Mouse (Mus musculus) G1E (cell line): Measurements from ENCODE around the gene Nosip. TPM values are rescaled to one million over a fixed set of nuclear protein-coding genes. Genes with fewer than 3 reads are reported as not detected.

ENCODE experiments used
- ATAC-seq: 2 replicates; pipeline ENCODE4 v1.8.0; 2016; ENCODE audit warnings: mild to moderate bottlenecking; ENCODE audit not compliant: insufficient number of reproducible peaks, poor library complexity, low FRiP score, severe bottlenecking; ENCODE audit errors: extremely low read depth
- DNase-seq: peaks from one replicate; pipeline ENCODE4 v3.0.0; 2012; ENCODE audit warnings: low spot score
- H3K27me3 ChIP-seq: 2 replicates; pipeline ENCODE4 v1.6.1; 2012; ENCODE audit warnings: mild to moderate bottlenecking, low read length, inconsistent platforms; ENCODE audit not compliant: insufficient read depth
- H3K36me3 ChIP-seq: replicated peaks from 2 replicates; pipeline ENCODE3; 2012; ENCODE audit warnings: mild to moderate bottlenecking, inconsistent platforms
- H3K4me1 ChIP-seq: 2 replicates; pipeline ENCODE4 v1.6.1; 2012; ENCODE audit warnings: low read depth, low read length, inconsistent platforms, mixed read lengths; ENCODE audit not compliant: insufficient read depth
- H3K4me3 ChIP-seq: 2 replicates; pipeline ENCODE4 v1.5.1; 2012; ENCODE audit warnings: low read depth, mild to moderate bottlenecking, inconsistent platforms, low read length, moderate library complexity, mixed read lengths
- H3K9me3 ChIP-seq: replicated peaks from 2 replicates; pipeline ENCODE4 v1.6.1; 2012; ENCODE audit warnings: inconsistent platforms
- CTCF ChIP-seq: IDR thresholded peaks from 2 replicates; pipeline ENCODE4 v1.5.1; 2012; ENCODE audit warnings: low read depth, low read length, inconsistent platforms, mixed read lengths
- GATA1 ChIP-seq: IDR thresholded peaks from 2 replicates; pipeline ENCODE4 v1.6.1; 2012; ENCODE audit warnings: borderline replicate concordance, low read length, inconsistent platforms, mixed read lengths
- GATA2 ChIP-seq: IDR thresholded peaks from 2 replicates; pipeline ENCODE4 v1.6.1; 2012; ENCODE audit warnings: low read depth, low read length, inconsistent platforms, borderline replicate concordance
- POLR2AphosphoS5 ChIP-seq: IDR thresholded peaks from 2 replicates; pipeline ENCODE4 v1.6.1; 2012; ENCODE audit warnings: low read depth, low read length, inconsistent platforms; ENCODE audit not compliant: insufficient replicate concordance
- TAL1 ChIP-seq: conservative IDR thresholded peaks from 2 replicates; pipeline ENCODE4 v1.6.1; 2012; ENCODE audit warnings: low read depth, low read length, inconsistent platforms, mixed read lengths
- polyA plus RNA-seq: library from polyadenylated mRNA; stranded (reverse); fragments of >175 nt; gene quantifications from 2 replicates; pipeline ENCODE4 v1.2.3, GENCODE M21; 2012
- total RNA-seq, 2 experiments: library from RNA; stranded (forward) in 1 of 2; stranded (reverse) in 1 of 2; fragments of 200-1000 nt in 1 of 2; fragments of >200 nt in 1 of 2; fragmentation: Nextera tagmentation in 1 of 2; gene quantifications; 2 replicates each; pipeline ENCODE4 v1.2.3; 2014 to 2017

Gene Nosip
- total and polyA plus RNA-seq, 3 experiments = 43.6 to 110 (median 49.4) TPM

DNA sequence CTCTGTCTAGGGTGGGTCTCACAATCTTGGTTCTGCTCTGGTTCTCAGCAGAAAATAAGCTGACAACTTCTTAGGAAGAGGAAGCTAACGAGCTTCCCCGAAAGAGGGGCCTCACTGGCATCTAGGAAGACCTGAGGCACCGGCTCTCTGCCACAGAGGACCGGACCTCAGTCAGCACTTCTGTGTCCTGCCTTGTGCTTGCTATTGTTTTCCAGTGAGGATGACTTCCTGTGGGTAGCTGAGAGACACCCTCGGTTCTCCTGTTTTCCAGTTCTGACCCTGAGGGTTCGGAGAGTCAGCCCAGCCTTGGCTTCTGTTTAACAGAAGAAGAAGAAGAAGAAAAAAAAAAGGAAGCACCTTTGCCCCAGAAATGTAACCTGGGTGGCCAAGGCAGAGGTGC, 35.2 kb downstream of the Nosip start:
- peaks cover 34% of the 10 kb centered on the region for H3K4me1 ChIP-seq

DNA sequence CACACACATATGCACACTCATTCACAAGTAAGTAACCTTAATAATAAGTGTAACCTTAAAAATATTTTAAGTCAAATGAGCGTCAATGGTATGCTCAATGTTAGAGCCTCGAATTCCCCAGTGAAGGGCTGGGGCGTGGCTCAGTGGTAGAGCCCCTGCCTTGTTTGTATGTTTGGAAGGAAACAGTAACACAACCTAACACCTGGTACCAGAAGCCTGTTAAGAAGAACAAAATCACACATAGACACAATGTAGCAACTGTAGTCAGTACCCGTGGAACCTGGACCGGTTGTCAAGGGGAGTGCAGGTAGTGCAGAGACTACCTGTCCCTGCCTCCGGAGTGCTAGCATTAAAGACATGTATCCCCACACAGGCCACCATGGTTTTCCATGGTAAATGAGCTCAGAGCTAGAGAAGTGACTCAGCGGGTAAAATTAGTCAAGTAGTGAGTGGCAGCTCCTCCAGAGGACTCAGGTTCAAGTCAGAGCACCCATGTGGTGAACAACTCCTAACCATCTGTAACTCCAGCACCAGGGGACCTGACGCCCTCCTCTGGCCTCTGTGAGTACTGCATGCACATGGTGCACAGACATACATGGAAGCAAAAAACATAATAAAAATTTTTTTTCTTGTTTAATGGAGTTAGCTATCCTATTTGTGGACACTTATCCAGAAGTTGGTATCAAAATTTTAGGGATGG, 36.5 kb downstream of the Nosip start:
- H3K4me1 ChIP-seq = peaks cover 34% of the 10 kb centered on the region
- no peak overlapping the region for H3K4me3 ChIP-seq
- no peaks in the 10 kb centered on the region for H3K36me3 ChIP-seq
- H3K27me3 ChIP-seq = peaks cover 36% of the 10 kb centered on the region
- H3K9me3 ChIP-seq = no peaks in the 10 kb centered on the region
- DNase-seq = no peak
- no peak for TF ChIP-seq GATA2
- TF ChIP-seq POLR2AphosphoS5 = no peak
- no peak for TF ChIP-seq TAL1
- TF ChIP-seq GATA1 = no peak
- TF ChIP-seq CTCF = no peak
- no peak for ATAC-seq

More for the DNA sequence above, 35.2 kb downstream of the Nosip start:
- ATAC-seq = no peak
- no peak for TF ChIP-seq GATA2
- TF ChIP-seq POLR2AphosphoS5 = no peak
- no peak for TF ChIP-seq TAL1
- no peak for TF ChIP-seq GATA1
- TF ChIP-seq CTCF = no peak
- DNase-seq = peak; percentile 25
- H3K4me3 ChIP-seq = no peak overlapping the region
- H3K27me3 ChIP-seq = peaks cover 31% of the 10 kb centered on the region
- H3K36me3 ChIP-seq = no peaks in the 10 kb centered on the region
- H3K9me3 ChIP-seq = no peaks in the 10 kb centered on the region

DNA sequence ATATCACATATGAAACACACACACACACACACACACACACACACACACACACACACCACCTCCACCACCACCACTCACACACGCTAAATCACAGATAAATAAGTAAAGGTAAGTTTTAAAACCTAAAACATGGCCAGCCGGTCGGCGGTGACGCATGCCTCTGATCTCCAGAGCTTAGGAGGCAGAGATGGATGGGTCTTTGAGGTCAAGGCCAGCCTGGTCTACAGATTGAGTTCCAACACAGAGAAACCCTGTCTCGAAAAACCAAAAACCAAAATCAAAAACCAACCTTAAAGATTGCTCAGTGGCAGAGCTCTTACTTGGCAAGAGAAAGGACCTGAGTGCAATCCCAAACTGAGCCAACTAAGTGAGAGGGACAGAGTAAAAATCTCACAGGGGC, 37.8 kb downstream of the Nosip start:
- Histone ChIP-seq H3K27me3 (peaks cover 41% of the 10 kb centered on the region), H3K4me3 (no peak overlapping the region), H3K4me1 (peaks cover 26% of the 10 kb centered on the region), H3K9me3 (no peaks in the 10 kb centered on the region), H3K36me3 (no peaks in the 10 kb centered on the region)
- TF ChIP-seq CTCF = no peak
- no peak for TF ChIP-seq POLR2AphosphoS5
- TF ChIP-seq GATA1 = no peak
- TF ChIP-seq TAL1 = no peak
- no peak for TF ChIP-seq GATA2
- DNase-seq (no peak), ATAC-seq (no peak)

DNA sequence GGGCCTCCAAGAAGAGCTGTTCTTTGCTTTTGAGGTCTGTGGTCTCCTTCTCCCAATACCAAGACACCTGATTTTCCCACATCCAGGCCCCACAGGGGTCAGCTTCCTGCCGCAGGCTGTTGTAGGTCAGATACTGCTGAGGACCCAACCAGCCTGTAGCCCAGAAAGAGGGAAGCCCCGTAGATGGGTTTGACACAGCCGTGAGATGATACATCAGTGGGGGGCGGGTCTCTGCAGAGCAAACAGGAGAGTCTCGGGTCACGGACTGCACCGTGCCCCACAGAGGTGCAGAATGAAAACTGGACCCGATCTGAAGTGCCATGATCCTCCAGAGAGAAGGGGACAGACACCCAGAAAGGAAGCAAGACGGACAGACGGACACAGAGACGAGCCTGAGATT, 40.2 kb downstream of the Nosip start:
- no peaks in the 10 kb centered on the region for H3K36me3 ChIP-seq
- H3K4me3 ChIP-seq = no peak overlapping the region
- peaks cover 55% of the 10 kb centered on the region for H3K27me3 ChIP-seq
- no peak for TF ChIP-seq TAL1
- no peak for TF ChIP-seq GATA1
- no peak for TF ChIP-seq POLR2AphosphoS5
- no peaks in the 10 kb centered on the region for H3K9me3 ChIP-seq
- peaks cover 17% of the 10 kb centered on the region for H3K4me1 ChIP-seq
- no peak for ATAC-seq
- DNase-seq = no peak

DNA sequence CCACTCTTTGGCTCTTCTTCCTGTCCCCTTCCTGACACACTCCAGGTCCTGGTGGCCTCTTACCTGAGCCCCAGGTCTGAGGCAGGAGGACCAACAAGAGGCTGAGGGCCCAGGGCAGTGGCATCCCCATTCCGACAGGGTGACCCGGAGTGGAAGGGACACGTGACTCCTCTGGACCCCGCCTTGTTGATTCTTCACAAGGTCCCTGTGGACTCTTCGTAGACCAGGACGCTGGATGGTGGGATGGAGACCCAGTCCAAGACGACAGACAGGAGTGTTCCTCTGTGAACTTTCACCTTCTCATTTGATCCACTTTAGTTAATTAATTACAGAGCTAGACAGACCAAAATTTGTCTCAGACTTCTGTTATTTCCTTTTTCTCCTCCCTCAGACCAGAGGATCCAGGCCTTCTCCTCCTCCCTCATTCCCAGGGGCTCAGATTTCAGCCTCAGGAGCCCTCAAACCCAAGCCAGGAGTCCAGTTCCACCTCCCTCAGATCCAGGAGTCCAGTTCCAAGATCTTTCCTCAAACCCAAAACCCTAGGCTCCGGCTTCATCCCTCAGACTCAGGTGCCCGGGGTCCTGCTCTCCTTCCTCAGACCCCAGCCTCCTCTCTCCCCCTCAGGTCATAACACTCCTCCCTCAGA, 40.8 kb downstream of the Nosip start:
- H3K9me3 ChIP-seq = no peaks in the 10 kb centered on the region
- no peak for DNase-seq
- no peak for ATAC-seq
- TF ChIP-seq POLR2AphosphoS5 (no peak), CTCF (no peak), GATA1 (no peak), TAL1 (no peak), GATA2 (no peak)
- peaks cover 15% of the 10 kb centered on the region for H3K4me1 ChIP-seq
- H3K36me3 ChIP-seq = no peaks in the 10 kb centered on the region
- H3K4me3 ChIP-seq = no peak overlapping the region
- H3K27me3 ChIP-seq = peaks cover 55% of the 10 kb centered on the region

DNA sequence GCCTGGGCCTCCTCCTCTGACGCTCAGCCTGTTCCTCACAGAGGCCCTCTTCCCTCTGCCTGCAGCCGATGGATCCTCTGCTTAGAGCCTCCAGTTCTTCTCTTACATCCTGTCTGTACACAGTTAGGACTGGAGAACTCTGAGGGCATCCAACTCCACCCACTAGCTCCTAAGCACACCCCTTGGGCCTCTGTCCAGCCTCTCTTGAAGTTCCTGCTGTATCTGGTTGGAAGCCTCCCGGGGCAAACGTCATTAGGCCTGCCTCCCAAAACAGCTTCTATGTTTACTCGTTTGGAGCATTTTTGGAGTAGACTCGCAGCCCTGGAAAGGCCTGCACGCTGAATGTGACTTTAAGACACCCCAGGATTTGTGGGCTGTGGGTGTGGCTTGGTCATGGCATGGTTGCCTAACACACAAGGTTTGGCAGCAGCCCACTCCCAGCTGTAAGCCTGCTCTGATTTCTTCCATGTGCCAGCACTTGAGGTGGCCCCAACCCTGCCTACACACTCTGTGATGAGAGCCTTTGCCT, 41.5 kb downstream of the Nosip start, which contains the start of gene Fcgrt:
TSS of gene Fcgrt (minus strand) at position 200 of the 529 bp plus-strand sequence.
- no peak for ATAC-seq
- no peaks in the 10 kb centered on the region for H3K9me3 ChIP-seq
- H3K36me3 ChIP-seq = no peaks in the 10 kb centered on the region
- no peak within 1 kb of the TSS for H3K4me3 ChIP-seq
- TF ChIP-seq POLR2AphosphoS5 (no peak), CTCF (no peak), GATA1 (no peak), GATA2 (no peak), TAL1 (no peak)
- DNase-seq = no peak
- peaks cover 12% of the 10 kb centered on the region for H3K4me1 ChIP-seq
- H3K27me3 ChIP-seq = peaks cover 55% of the 10 kb centered on the region

DNA sequence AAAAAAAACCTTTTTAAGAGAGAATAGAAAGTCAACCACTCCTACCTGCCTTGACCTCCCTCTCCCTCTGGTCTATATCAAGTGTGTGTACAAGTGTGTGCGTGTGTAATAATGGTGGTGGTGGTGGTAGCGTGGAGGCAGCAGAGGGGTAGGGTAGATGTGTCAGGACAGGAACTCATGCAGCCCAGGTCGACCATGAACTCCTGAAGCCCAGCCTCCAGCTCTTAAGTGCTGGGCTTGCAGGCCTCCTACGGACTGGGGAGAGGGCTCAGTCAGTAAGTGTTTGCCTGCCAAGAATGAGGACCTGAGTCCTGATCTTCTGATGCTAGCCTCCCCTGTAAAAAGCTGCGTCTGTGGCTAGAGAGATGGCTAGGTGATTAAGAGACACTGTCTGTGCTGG, 42.7 kb downstream of the Nosip start:
- peaks cover 10% of the 10 kb centered on the region for H3K4me1 ChIP-seq
- H3K36me3 ChIP-seq = no peaks in the 10 kb centered on the region
- H3K4me3 ChIP-seq = no peak overlapping the region
- TF ChIP-seq CTCF (no peak), GATA2 (no peak), POLR2AphosphoS5 (no peak), TAL1 (no peak), GATA1 (no peak)
- ATAC-seq = no peak
- DNase-seq = no peak
- H3K27me3 ChIP-seq = peaks cover 55% of the 10 kb centered on the region
- no peaks in the 10 kb centered on the region for H3K9me3 ChIP-seq
